Mouse (Mus musculus) embryonic facial prominence, embryonic 13.5 days (tissue): ENCODE data around the gene Pafah1b1. TPM values are rescaled to one million over a fixed set of nuclear protein-coding genes. Genes with fewer than 3 reads are reported as not detected.

Source experiments
- ATAC-seq: fragments of 200-750 bp; cut with Nextera tagmentation; 2 replicates; pipeline ENCODE4 v1.8.0; 2017; ENCODE audit warnings: low read depth; ENCODE audit not compliant: insufficient number of reproducible peaks, insufficient read depth, low FRiP score, low TSS enrichment
- H3K27ac ChIP-seq: fragments of 300-500 bp; sonication (generic); 2 replicates; pipeline ENCODE4 v1.5.1; 2015; ENCODE audit warnings: moderate library complexity, mild to moderate bottlenecking, inconsistent platforms
- H3K27me3 ChIP-seq: fragments of 300-500 bp; sonication (generic); 2 replicates; pipeline ENCODE4 v1.6.1; 2015; ENCODE audit warnings: mild to moderate bottlenecking, inconsistent platforms
- H3K36me3 ChIP-seq: fragments of 300-500 bp; sonication (generic); 2 replicates; pipeline ENCODE4 v1.6.1; 2015; ENCODE audit warnings: mild to moderate bottlenecking, inconsistent platforms
- H3K4me1 ChIP-seq: fragments of 300-500 bp; sonication (generic); 2 replicates; pipeline ENCODE4 v1.6.1; 2015; ENCODE audit warnings: inconsistent platforms
- H3K4me2 ChIP-seq: fragments of 300-500 bp; sonication (generic); 2 replicates; pipeline ENCODE4 v1.6.1; 2015; ENCODE audit warnings: moderate library complexity, mild to moderate bottlenecking, inconsistent platforms
- H3K4me3 ChIP-seq: fragments of 300-500 bp; sonication (generic); 2 replicates; pipeline ENCODE4 v1.5.1; 2015; ENCODE audit warnings: mild to moderate bottlenecking, inconsistent platforms
- H3K9ac ChIP-seq: fragments of 300-500 bp; sonication (generic); 2 replicates; pipeline ENCODE4 v1.6.1; 2015; ENCODE audit warnings: mild to moderate bottlenecking, inconsistent platforms
- H3K9me3 ChIP-seq: fragments of 300-500 bp; sonication (generic); 2 replicates; pipeline ENCODE4 v1.6.1; 2016; ENCODE audit warnings: inconsistent platforms
- WGBS: fragments of 180-500 bp; shearing (Covaris S2); methylation state at CpG from one replicate; pipeline ENCODE4 v1.1.7; 2015; ENCODE audit warnings: mixed read lengths; 5-methylcytosine and 5-hydroxymethylcytosine counted together
- polyA plus RNA-seq: library from polyadenylated mRNA; unstranded; fragments of >200 nt; fragmentation: Nextera tagmentation; extraction: Ambion mirVana; gene quantifications from 2 replicates; pipeline ENCODE4 v1.2.1, GENCODE M21; 2015

The Pafah1b1 gene
- polyA plus RNA-seq, 1 experiment from 2014 or later, result 54.3 TPM

DNA sequence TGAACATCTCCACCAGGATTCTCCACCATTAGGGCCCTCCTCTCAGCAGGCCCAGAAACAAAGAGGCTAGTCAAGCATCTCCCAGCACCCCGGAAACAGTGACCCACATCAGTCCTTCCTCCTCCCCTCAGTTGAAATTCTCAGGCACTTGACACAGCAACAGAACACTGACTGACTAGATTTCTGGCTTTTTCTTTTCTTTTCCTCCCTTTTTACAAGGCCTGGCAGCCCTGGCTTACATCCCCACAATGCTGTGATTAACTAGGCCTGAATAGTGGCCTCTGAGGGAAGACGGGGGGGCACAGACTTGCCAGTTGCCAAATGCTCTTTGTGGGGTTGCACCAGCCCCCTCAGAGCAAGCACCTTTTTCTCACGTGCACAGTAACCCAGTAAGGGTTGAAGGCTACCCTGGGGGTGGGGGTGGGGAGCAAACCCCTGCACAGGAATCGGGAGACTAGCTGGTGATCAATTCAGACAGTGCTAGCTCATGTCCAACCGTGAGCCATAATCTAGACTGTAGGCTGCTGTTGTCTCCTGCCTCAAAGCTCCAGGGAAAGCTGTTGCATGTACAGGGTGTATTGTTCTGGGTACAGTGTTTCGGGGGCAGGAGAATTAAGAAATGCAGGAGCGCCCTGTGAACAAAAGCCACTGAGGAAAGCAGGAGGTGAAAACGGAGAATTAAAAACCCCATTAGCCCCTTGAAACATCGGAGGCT lies 27.0 kb upstream of the Pafah1b1 start:
- Histone ChIP-seq H3K27ac (no peak overlapping the region), H3K4me3 (no peak overlapping the region), H3K36me3 (no peaks in the 10 kb centered on the region), H3K4me2 (no peak overlapping the region), H3K4me1 (0 out of 2 replicates have a peak, but pooled peaks cover 4% of the 10 kb centered on the region), H3K9me3 (no peaks in the 10 kb centered on the region), H3K9ac (0 out of 2 replicates have a peak overlapping the region, but pooled peaks have one; percentile 49), H3K27me3 (no peaks in the 10 kb centered on the region)
- no peak for ATAC-seq
- 55% methylated on average over 9 of the region's 9 CpGs for WGBS

GRCm38 (mm10) chr11:74750662-74751351 lies 26.3 kb upstream of the Pafah1b1 start:
- H3K4me3 ChIP-seq, result no peak overlapping the region
- ATAC-seq, result no peak
- H3K9ac ChIP-seq, result no peak overlapping the region
- H3K27me3 ChIP-seq, result no peaks in the 10 kb centered on the region
- 77% methylated on average over 7 of the region's 7 CpGs for WGBS
- no peaks in the 10 kb centered on the region for H3K9me3 ChIP-seq
- 0 out of 2 replicates have a peak, but pooled peaks cover 4% of the 10 kb centered on the region for H3K4me1 ChIP-seq
- no peaks in the 10 kb centered on the region for H3K36me3 ChIP-seq
- no peak overlapping the region for H3K27ac ChIP-seq
- no peak overlapping the region for H3K4me2 ChIP-seq

GRCm38 (mm10) chr11:74749241-74749640 lies 24.8 kb upstream of the Pafah1b1 start:
- no peak overlapping the region for H3K4me2 ChIP-seq
- H3K9me3 ChIP-seq, result no peaks in the 10 kb centered on the region
- H3K9ac ChIP-seq, result no peak overlapping the region
- 93% methylated on average over 13 of the region's 13 CpGs for WGBS
- no peak overlapping the region for H3K27ac ChIP-seq
- H3K27me3 ChIP-seq, result no peaks in the 10 kb centered on the region
- no peak for ATAC-seq
- H3K4me1 ChIP-seq, result 0 out of 2 replicates have a peak, but pooled peaks cover 4% of the 10 kb centered on the region
- no peak overlapping the region for H3K4me3 ChIP-seq
- H3K36me3 ChIP-seq, result no peaks in the 10 kb centered on the region

GRCm38 (mm10) chr11:74748022-74748421 lies 23.6 kb upstream of the Pafah1b1 start:
- no peak overlapping the region for H3K4me2 ChIP-seq
- 34% methylated on average over 4 of the region's 4 CpGs for WGBS
- ATAC-seq, result no peak

DNA sequence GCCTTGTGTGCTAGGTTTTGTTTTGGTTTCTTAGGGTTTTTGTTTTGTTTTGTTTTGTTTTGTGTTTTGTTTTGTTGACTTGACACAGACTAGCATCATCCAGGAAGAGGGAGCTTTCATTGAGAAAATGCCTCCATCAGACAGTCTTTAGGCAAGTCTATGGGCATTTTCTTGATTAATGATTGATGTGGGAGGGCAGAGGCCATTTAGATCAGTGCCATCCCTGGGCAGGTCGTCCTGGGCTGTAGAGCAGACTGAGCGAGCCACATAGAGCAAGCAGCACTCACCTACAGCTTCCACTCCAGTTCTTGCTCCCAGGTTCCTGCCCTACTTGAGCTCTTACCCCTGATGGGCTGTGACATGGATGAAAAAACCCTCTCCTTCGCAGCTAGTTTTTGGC lies 13.4 kb upstream of the Pafah1b1 start:
- 68% methylated on average over 3 of the region's 3 CpGs for WGBS
- H3K27ac ChIP-seq, result no peak overlapping the region
- no peaks in the 10 kb centered on the region for H3K36me3 ChIP-seq
- no peak for ATAC-seq
- no peak overlapping the region for H3K4me3 ChIP-seq
- H3K4me2 ChIP-seq, result no peak overlapping the region
- no peaks in the 10 kb centered on the region for H3K4me1 ChIP-seq
- no peak overlapping the region for H3K9ac ChIP-seq
- no peaks in the 10 kb centered on the region for H3K27me3 ChIP-seq
- no peaks in the 10 kb centered on the region; the same call in 1 of the 2 replicates for H3K9me3 ChIP-seq

More at GRCm38 (mm10) chr11:74748022-74748421, 23.6 kb upstream of the Pafah1b1 start:
- H3K27ac ChIP-seq, result no peak overlapping the region
- H3K9ac ChIP-seq, result no peak overlapping the region
- H3K27me3 ChIP-seq, result no peaks in the 10 kb centered on the region
- H3K4me3 ChIP-seq, result no peak overlapping the region
- H3K36me3 ChIP-seq, result no peaks in the 10 kb centered on the region
- H3K4me1 ChIP-seq, result 0 out of 2 replicates have a peak, but pooled peaks cover 4% of the 10 kb centered on the region
- no peaks in the 10 kb centered on the region for H3K9me3 ChIP-seq

DNA sequence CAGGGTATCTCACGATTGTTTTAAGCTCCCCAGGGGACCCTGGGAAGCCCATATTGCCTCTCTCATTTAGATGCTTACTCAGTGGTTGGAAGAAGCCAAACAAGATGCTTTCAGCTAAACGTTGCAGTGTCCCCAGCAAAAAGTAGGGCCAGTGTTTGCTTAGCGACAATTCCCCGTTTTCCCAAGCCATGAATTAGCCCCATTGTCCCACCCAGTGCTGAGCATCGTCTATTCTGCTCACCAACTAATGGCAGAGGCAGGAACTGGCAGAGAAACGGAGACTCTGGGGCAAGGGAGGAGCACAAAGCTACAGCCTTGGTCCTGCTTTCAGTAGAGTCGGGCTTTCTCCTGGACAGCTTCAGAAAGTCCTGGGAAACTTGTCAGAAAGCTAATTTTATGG lies 10.4 kb upstream of the Pafah1b1 start:
- Histone ChIP-seq H3K4me1 (no peaks in the 10 kb centered on the region), H3K4me3 (no peak overlapping the region), H3K36me3 (no peaks in the 10 kb centered on the region), H3K27ac (no peak overlapping the region), H3K4me2 (no peak overlapping the region), H3K27me3 (no peaks in the 10 kb centered on the region), H3K9ac (no peak overlapping the region), H3K9me3 (no peaks in the 10 kb centered on the region; the same call in 1 of the 2 replicates)
- 13% methylated on average over 7 of the region's 7 CpGs for WGBS
- ATAC-seq, result no peak

- Histone ChIP-seq H3K4me2 (peak overlapping the region; percentile 82), H3K27me3 (no peaks in the 10 kb centered on the region), H3K4me1 (peaks cover 10% of the 10 kb centered on the region), H3K9ac (peak overlapping the region; percentile 56), H3K36me3 (no peaks in the 10 kb centered on the region), H3K9me3 (no peaks in the 10 kb centered on the region), H3K27ac (peak overlapping the region; percentile 99; the same call in 1 of the 2 replicates), H3K4me3 (no peak overlapping the region)
- WGBS, result 68% methylated on average over 5 of the region's 5 CpGs
- no peak for ATAC-seq
These were observed 711 bp upstream of the Pafah1b1 start for GRCm38 (mm10) chr11:74725181-74725580.

DNA sequence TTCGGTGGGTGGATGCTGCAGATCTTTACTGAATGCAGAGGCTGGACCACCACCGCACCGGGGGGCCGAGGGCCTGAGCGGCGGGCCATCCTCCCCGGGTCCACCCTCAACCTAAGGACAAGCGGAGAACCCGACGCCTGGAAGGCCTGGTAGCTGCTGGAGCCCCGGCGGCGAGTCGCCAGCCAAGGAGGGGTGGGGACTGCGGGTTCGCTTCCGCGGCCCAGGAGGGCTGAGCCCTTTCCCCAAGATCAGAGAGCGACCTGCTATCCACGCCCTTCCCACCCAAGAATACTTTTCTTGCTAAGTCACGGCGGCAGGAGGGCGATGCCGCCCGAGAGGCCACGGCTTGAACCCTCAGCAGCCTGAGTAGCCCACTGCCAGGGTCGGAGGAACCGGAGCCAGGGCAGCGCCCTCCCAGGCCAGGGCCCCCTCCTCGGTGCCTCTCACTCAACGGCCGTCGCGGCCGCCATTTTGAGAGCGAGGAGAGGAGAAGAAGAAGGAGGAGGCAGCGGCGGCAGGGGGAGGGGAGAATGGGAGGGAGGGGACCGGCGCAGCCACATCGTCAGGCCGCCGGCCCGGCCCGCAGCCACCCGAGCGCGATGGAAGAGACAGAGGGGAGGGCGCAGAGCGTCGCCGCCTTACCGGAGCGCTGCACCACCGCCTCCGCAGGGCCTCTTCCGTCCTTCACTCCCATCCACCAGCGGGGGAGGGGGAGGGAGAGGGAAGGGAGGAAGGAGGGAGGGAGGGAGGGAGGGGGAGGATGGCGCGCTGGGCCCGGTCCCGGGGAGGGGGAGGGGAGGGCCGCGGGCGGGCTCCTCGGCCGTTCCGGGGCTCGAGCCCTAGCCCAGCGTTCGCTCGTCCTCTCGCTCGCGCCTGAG lies 874 bp downstream of the Pafah1b1 start:
- Histone ChIP-seq H3K4me1 (peaks cover 10% of the 10 kb centered on the region), H3K4me3 (peak overlapping the region; percentile 98), H3K9me3 (no peaks in the 10 kb centered on the region), H3K27ac (peak overlapping the region; percentile 99), H3K9ac (peak overlapping the region; percentile 98), H3K4me2 (peak overlapping the region; percentile 82), H3K36me3 (no peaks in the 10 kb centered on the region), H3K27me3 (no peaks in the 10 kb centered on the region)
- WGBS, result 0% methylated on average over 57 of the region's 75 CpGs
- peak; percentile 77 for ATAC-seq

DNA sequence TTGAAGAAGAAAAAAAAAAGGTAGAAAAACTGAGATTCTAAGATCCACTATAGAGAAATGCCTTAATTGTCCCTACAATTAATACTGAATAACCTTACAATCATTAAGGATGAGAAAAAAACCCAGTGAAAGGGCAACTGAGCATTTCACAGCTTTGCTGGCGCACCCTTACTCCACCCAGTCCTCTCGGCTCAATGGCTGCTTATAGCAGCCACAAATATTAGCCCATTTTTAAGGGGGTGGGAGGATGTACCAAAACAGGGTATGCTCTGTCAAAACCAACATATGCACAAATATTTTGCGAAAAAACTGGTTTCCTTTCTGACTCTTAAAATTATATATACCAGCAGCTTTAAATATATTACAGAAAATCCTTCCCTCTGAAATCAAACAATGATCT lies 2.5 kb downstream of the Pafah1b1 start:
- WGBS, result 63% methylated on average over 3 of the region's 3 CpGs
- Histone ChIP-seq H3K36me3 (no peaks in the 10 kb centered on the region), H3K9me3 (no peaks in the 10 kb centered on the region), H3K4me2 (peak overlapping the region; percentile 82), H3K9ac (0 out of 2 replicates have a peak overlapping the region, but pooled peaks have one; percentile 44), H3K27ac (no peak overlapping the region), H3K4me1 (peaks cover 14% of the 10 kb centered on the region), H3K27me3 (no peaks in the 10 kb centered on the region), H3K4me3 (peak overlapping the region; percentile 27)
- no peak for ATAC-seq

DNA sequence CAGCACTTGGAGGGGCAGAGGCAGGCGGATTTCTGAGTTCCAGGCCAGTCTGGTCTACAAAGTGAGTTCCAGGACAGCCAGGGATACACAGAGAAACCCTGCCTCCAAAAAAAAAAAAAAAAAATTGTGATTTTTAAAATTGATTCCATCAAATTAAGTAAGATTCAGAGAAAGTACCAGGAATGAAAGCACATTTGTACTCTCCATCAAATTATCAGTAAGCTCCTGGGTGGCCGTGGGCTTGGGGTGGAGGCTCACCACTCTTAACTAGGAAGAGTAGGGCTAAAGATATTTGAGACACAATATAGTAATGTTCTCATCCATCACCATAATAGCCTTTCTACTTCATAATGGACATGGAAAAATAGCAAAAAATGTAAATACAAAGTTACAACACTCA lies 3.3 kb downstream of the Pafah1b1 start:
- no peaks in the 10 kb centered on the region for H3K9me3 ChIP-seq
- H3K4me1 ChIP-seq, result peaks cover 17% of the 10 kb centered on the region
- H3K4me2 ChIP-seq, result peak overlapping the region; percentile 27
- H3K36me3 ChIP-seq, result no peaks in the 10 kb centered on the region
- H3K27ac ChIP-seq, result no peak overlapping the region
- no peak overlapping the region for H3K9ac ChIP-seq
- H3K27me3 ChIP-seq, result no peaks in the 10 kb centered on the region
- no peak overlapping the region for H3K4me3 ChIP-seq
- 71% methylated on average over 2 of the region's 2 CpGs for WGBS
- ATAC-seq, result no peak

DNA sequence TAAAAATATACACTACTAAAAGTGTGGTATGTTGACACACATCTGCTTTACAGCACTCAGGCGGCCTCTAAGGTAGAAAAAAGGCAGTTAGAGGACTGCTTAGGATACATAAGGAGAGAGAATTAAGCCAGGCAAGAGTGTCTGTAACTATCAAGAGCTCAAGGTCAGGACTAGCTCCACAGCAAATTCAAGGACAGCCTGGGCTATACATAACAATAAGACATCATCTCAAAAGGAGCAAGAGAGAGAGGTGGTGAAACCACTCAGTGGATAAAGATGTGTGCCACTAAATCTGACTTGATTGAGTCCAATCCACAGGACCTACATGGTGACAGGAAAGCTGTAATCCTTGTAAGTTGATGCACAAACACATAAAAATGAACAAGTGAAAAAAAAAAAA lies 3.8 kb downstream of the Pafah1b1 start:
- peaks cover 17% of the 10 kb centered on the region for H3K4me1 ChIP-seq
- H3K4me2 ChIP-seq, result peak overlapping the region; percentile 27; the same call in 1 of the 2 replicates
- no peak overlapping the region for H3K27ac ChIP-seq
- no peak overlapping the region for H3K9ac ChIP-seq
- no peak overlapping the region for H3K4me3 ChIP-seq
- H3K9me3 ChIP-seq, result no peaks in the 10 kb centered on the region
- ATAC-seq, result no peak
- no peaks in the 10 kb centered on the region for H3K27me3 ChIP-seq
- H3K36me3 ChIP-seq, result no peaks in the 10 kb centered on the region
- 57% methylated on average over 1 of the region's 1 CpGs for WGBS
